Mouse (Mus musculus) spleen, adult 2 months (tissue): ENCODE measurements around the gene Ccdc97.

Experiments
- CTCF ChIP-seq: fragments of 200-500 bp; IDR thresholded peaks from 2 replicates; pipeline ENCODE4 v1.5.1; 2011; ENCODE audit warnings: mild to moderate bottlenecking, inconsistent platforms; ENCODE audit not compliant: insufficient read depth, insufficient read length, insufficient replicate concordance; ENCODE audit errors: extremely low read depth
- POLR2A ChIP-seq: fragments of 200-500 bp; IDR thresholded peaks from 2 replicates; pipeline ENCODE4 v1.6.1; 2011; ENCODE audit warnings: low read depth, low read length, inconsistent platforms

GRCm38 (mm10) chr7:25755468-25755833 is 36.6 kb upstream of the Ccdc97 start:
- TF ChIP-seq CTCF, result no peak
- TF ChIP-seq POLR2A, result no peak
